Mouse (Mus musculus) Patski (cell line): ENCODE measurements around the gene Ankrd44. TPM values are rescaled to one million over a fixed set of nuclear protein-coding genes. Genes with fewer than 3 reads are reported as not detected.

ENCODE experiments used
- ATAC-seq: fragments of 100-300 bp; one replicate; pipeline ENCODE4 v1.8.0; 2021
- CTCF ChIA-PET: fragments of 350-600 bp; sonication (Branson Sonifier 250); formaldehyde crosslinking; loops from one replicate; lab custom pipeline; 2022; ENCODE audit warnings: inconsistent platforms; lab: Charles Lee
- POLR2A ChIA-PET: fragments of 350-600 bp; sonication (Branson Sonifier 250); formaldehyde crosslinking; loops from one replicate; lab custom pipeline; 2022; ENCODE audit warnings: antibody characterized with exemption, inconsistent platforms; lab: Charles Lee
- DNase-seq: peaks from one replicate; pipeline ENCODE4 v3.0.0-alpha.2; 2011; ENCODE audit warnings: low read depth, low spot score
- H3K27me3 ChIP-seq: fragments of 371-371 bp; one replicate; pipeline ENCODE4 v1.5.1; 2021
- CTCF ChIP-seq: fragments of 100-300 bp; IDR thresholded peaks from one replicate; pipeline ENCODE4 v1.5.1; 2021
- in situ Hi-C: fragments of 300-500 bp; cut with MboI; formaldehyde crosslinking; loops from 3 replicates; pipeline ENCODE4 v1.11.1; 2018; ENCODE audit warnings: low pct_unique_long_range_greater_than_20kb, mixed read lengths
- polyA plus RNA-seq: library from polyadenylated mRNA; unstranded; gene quantifications from one replicate; pipeline ENCODE4 v1.2.3, GENCODE M21; 2021

Ankrd44 gene
- polyA plus RNA-seq, 1 experiment from 2014 or later: 31.2 TPM

DNA sequence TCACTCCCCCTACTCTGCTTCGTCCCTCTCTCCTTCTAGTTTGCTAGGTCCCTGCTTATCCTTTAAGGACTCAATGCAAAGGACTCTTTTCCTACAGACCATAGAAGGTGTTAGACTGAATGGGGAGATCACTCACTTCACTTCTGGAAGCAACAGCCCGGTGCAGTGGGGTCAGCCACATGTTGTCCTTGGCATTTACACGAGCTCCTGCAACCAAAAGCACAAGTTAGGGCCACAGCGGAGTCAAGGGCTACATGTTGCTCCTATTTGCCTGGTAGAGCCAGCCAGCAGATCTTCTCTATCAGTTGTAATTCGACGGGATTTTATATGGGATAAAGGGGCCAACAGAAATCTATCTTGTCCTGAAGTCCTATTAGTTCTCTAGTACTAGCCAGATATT is 148.0 kb downstream of the Ankrd44 start:
- no peak for DNase-seq
- in situ Hi-C loops: no loop called here
- no peak for ATAC-seq
- H3K27me3 ChIP-seq: no peaks in the 10 kb centered on the region
- no peak for TF ChIP-seq CTCF
- CTCF ChIA-PET: interaction anchor here (2.2 kb wide), 1 partner anchor 16 kb away, joined by 8 read pairs; no protein-coding TSS in a partner anchor
- POLR2A ChIA-PET: no interaction called here

DNA sequence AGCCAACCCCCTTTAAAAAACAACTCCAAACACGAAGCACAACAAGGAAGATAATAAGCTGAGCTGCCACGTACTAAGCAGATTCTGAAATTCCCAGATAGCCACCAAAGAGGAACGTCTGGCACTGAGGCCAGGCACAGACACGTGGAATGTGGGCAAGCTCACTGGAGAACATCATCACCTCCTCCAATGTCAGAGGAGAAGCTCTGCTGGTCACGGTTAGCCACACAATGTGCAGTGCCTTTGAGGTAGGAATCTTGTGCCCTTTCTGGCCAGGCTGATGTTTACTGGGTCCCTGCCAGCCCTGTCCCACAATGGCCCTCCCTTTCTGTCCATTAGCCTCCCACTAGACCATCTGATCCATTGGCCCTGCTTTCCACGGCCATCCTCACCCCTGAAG is 149.1 kb downstream of the Ankrd44 start:
- in situ Hi-C loops: no loop called here
- DNase-seq (no peak), ATAC-seq (peak; percentile 4)
- ChIA-PET CTCF (interaction anchor here (0.7 to 2.2 kb wide), 5 partner anchors 9 to 25 kb away, joined by 3 to 8 read pairs (median 4); no protein-coding TSS in a partner anchor), POLR2A (interaction anchor here (0.6 kb wide), 1 partner anchor 31 kb away, joined by 4 read pairs; no protein-coding TSS in a partner anchor)
- no peak for TF ChIP-seq CTCF
- H3K27me3 ChIP-seq: no peaks in the 10 kb centered on the region

DNA sequence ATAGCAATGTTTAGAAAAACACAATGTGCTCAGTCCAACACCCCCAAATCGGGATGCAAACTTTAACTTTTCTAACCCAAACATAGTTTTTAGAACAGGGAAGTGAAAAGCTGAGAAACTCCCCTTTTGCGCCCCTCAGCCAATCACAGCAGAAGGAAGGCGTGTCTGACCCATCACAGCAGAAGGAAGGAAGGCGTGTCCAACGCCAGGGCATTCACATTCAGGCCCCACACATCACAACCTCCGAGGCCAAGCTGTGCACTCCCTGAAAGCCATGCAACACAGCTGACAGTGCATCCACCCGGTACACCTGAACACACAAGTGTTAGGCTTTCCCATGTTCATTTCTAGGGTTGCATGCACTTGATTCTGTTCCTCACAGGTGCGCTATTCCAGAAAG is 150.1 kb downstream of the Ankrd44 start:
- ATAC-seq: no peak
- no peak for DNase-seq
- ChIA-PET POLR2A (no interaction called here), CTCF (interaction anchor here (0.9 to 2.2 kb wide), 4 partner anchors 9 to 18 kb away, joined by 3 to 8 read pairs (median 5); no protein-coding TSS in a partner anchor)
- in situ Hi-C loops: no loop called here
- no peak for TF ChIP-seq CTCF
- no peaks in the 10 kb centered on the region for H3K27me3 ChIP-seq

DNA sequence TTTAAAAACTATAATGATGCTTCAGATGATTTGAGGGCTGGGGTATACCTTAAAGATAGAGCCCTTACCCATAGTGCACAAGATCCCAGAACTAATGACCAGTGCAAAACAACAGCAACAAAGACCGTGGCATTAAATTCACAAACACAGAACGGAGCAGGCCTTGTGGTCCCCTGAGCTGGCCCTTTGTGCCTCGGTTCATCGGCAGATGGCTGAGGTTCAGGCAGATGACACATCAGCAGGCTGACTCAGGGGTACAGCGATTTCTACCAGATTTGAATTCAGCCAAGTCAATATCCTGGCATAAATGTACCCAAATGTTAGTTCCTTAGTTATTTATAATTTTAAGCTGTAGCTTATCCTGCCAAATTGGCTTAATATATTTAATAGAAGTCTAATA is 153.3 kb downstream of the Ankrd44 start:
- no peak for TF ChIP-seq CTCF
- CTCF ChIA-PET: no interaction called here
- no peaks in the 10 kb centered on the region for H3K27me3 ChIP-seq
- ATAC-seq (no peak), DNase-seq (no peak)
- POLR2A ChIA-PET: no interaction called here
- in situ Hi-C loops: no loop called here

DNA sequence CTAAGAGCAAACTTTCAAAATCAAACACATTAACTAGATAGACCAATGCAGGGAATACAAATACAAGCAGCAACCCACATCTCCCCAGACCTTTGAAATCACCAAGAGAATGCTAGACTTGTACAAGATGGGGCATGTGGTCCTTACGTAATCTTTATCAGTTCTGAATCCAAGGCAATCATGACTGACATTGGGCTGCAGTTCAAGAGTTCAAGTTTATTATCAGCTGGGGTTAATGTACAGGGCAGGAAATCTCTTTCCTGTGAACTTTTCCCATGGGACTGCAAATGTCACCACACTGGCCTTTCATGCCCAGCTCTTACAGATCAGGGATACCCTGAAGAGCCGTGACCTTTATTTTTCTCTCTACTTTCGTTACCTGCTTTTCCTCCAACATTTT is 154.7 kb downstream of the Ankrd44 start:
- DNase-seq: no peak
- POLR2A ChIA-PET: no interaction called here
- CTCF ChIA-PET: no interaction called here
- no peak for TF ChIP-seq CTCF
- no peaks in the 10 kb centered on the region for H3K27me3 ChIP-seq
- in situ Hi-C loops: no loop called here
- ATAC-seq: no peak

DNA sequence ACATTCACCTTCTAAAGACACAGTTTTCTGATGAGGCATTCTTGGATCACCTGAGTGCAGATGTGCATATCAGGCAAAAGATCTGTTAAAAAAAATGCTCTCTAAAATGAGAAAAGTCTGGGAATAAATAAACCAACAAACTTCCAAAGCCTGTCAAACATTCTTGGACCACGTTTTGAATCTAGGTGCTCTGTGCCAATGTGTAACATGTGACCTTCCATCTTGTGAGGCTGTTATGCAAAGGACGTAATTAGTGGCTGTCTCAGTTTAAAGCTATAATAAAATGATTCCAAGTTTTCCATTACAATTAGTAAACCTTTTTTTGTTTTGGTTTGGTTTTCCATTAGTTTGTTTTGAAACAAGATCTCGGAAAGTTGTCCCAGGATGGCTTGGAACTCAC is 159.0 kb downstream of the Ankrd44 start:
- in situ Hi-C loops: no loop called here
- H3K27me3 ChIP-seq: no peaks in the 10 kb centered on the region
- ATAC-seq (no peak), DNase-seq (no peak)
- POLR2A ChIA-PET: no interaction called here
- no peak for TF ChIP-seq CTCF
- CTCF ChIA-PET: interaction anchor here (1.0 to 1.6 kb wide), 5 partner anchors 8 to 28 kb away, joined by 3 to 4 read pairs (median 4); no protein-coding TSS in a partner anchor

DNA sequence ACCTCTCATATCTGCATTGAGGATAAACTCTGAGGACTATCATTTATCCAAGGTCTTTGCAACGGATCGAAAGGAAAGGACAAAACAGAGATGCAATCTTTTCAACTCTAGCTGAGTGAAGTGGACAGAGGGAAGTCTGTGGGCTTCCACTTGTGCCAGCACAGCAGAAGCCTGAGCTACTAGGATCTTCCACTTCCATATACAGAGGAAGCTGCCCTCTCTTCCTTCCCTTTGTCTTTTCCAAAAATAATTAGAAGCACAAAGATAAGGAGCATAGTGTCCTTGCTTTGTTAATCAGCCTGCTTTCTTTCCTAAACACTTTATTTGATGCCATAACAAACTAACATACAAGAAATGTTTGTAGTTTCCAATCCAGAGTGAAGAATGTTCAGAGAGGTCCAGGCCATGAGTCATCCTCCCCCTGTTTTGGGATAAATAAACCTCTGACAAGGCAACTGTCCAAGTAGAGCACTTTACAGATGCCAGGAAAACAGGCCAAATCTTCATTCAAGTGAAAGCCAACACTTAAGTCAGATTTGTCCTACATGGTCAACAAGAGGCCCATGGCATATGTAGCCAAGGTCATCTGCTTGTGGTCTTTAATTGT is 160.5 kb downstream of the Ankrd44 start:
- no peak for ATAC-seq
- ChIA-PET CTCF (interaction anchor here (1.6 to 2.1 kb wide), 2 partner anchors 17 to 23 kb away, joined by 3 to 5 read pairs; no protein-coding TSS in a partner anchor), POLR2A (no interaction called here)
- no peak for TF ChIP-seq CTCF
- in situ Hi-C loops: no loop called here
- DNase-seq: no peak
- H3K27me3 ChIP-seq: no peaks in the 10 kb centered on the region

DNA sequence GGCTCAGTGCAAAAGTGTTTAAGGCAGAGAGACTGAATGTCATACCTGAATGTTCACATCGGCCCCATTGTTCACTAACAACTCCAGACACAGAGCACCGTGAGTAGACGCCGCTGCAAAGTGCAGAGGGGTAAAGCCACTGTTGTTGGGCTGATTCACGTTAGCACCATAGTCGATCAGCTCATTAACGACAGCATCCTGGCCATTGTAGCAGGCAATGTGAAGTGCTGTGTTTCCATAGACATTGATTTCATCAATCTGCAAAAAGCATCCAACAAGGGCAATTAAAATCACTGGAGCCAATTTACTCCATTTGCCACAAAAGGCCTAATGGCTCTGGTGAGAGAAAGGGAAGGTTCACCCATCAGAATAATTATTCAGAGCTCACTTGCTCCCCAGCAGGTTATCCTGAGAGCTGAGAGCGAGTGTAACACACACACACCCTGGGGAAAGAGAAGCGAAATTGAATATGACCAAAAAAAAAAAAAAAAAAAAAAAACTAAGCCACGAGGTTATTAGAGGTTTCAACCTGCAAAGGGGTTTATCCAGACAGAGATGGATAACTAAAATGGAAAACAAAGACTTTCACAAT is 163.9 kb downstream of the Ankrd44 start:
- H3K27me3 ChIP-seq: no peaks in the 10 kb centered on the region
- no peak for DNase-seq
- POLR2A ChIA-PET: interaction anchor here (0.8 kb wide), 1 partner anchor 18 kb away, joined by 3 read pairs; no protein-coding TSS in a partner anchor
- in situ Hi-C loops: no loop called here
- CTCF ChIA-PET: interaction anchor here (1.1 kb wide), 1 partner anchor 66 kb away, joined by 3 read pairs; no protein-coding TSS in a partner anchor
- ATAC-seq: no peak
- no peak for TF ChIP-seq CTCF

DNA sequence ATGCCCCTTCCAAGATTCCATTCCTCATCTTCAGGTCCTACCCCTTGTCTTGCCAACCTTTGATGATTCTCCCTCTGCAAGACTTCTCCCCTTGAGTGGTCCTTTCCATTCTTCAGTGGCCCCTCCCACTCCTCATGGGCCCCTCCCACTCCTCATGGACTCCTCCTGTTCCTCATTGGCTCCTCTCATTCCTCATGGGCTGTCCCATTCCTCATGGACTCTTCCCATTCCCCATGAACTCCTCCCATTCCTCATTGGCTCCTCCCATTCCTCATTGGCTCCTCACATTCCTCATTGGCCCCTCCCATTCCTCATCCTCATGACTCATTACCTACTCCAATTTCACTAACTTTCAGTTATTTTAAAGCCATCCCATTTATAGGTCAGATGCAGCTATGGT is 166.3 kb downstream of the Ankrd44 start:
- TF ChIP-seq CTCF: no peak
- CTCF ChIA-PET: no interaction called here
- ATAC-seq (no peak), DNase-seq (no peak)
- in situ Hi-C loops: loop anchor here (5.0 kb wide), 1 partner anchor 167 kb away; the partner anchor contains the start of gene Ankrd44
- H3K27me3 ChIP-seq: no peaks in the 10 kb centered on the region
- POLR2A ChIA-PET: no interaction called here

DNA sequence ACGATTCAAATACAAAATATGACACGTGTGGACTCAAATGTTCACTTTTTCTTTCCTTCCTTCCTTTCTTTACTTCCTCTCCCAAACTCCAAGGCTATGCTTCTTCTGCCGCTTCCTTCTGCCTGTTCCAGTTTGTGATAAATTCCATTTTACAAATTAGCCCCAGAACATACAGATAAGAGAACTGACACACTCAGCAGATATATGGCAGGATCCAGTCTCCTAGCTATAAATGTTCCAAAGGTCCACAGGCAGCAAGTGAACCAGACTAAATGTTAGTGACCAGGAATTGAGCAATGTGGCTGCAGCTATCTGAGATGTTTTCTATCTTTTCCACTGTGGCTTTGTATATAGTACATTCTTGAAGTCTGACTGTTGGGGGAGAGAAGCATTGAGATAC is 168.9 kb downstream of the Ankrd44 start:
- POLR2A ChIA-PET: no interaction called here
- CTCF ChIA-PET: interaction anchor here (1.2 kb wide), 1 partner anchor 27 kb away, joined by 3 read pairs; no protein-coding TSS in a partner anchor
- DNase-seq: no peak
- ATAC-seq: no peak
- no peaks in the 10 kb centered on the region for H3K27me3 ChIP-seq
- in situ Hi-C loops: loop anchor here (5.0 kb wide), 1 partner anchor 170 kb away; the partner anchor contains the start of gene Ankrd44
- no peak for TF ChIP-seq CTCF
